Mouse (Mus musculus): Measurements from ENCODE around the gene Slc39a9. TPM values are rescaled to one million over a fixed set of nuclear protein-coding genes. Genes with fewer than 3 reads are reported as not detected.

Slc39a9 gene
- polyA plus RNA-seq, 1 experiment from 2014 or later, result 35.4 TPM

GRCm38 (mm10) chr12:80730567-80730966, 86.9 kb downstream of the Slc39a9 start:
- H3K4me2 ChIP-seq (replicated peaks; ENCODE audit: low read depth), result 0 out of 2 replicates have a peak overlapping the region, but pooled peaks have one; percentile 32
- H3K36me3 ChIP-seq (ENCODE audit: control insufficient read depth, insufficient read depth), result no peaks in the 10 kb centered on the region
- H3K27ac ChIP-seq (ENCODE audit: low read depth, low read length), result no peak overlapping the region
- 8% methylated on average over 9 of the region's 9 CpGs for WGBS
- H3K9me3 ChIP-seq (ENCODE audit: control insufficient read depth), result no peaks in the 10 kb centered on the region
- TF ChIP-seq CTCF (IDR thresholded peaks at IDR 0.05; ENCODE audit: low read depth), result peak; percentile 86
- ATAC-seq, result peak; percentile 61
- H3K4me1 ChIP-seq (replicated peaks; ENCODE audit: control insufficient read depth, insufficient read depth, low read length), result no peaks in the 10 kb centered on the region
- H3K9ac ChIP-seq (ENCODE audit: low read depth, low read length), result no peak overlapping the region
- no peak overlapping the region for H3K4me3 ChIP-seq (ENCODE audit: low read depth, low read length)
- no peaks in the 10 kb centered on the region for H3K27me3 ChIP-seq (replicated peaks; ENCODE audit: control insufficient read depth, insufficient read depth, low read length)

Other genes starting within 250 kb of the Slc39a9 start
- gene Dcaf5, start 207.3 kb upstream of the Slc39a9 start, polyA plus RNA-seq (2015; fragmentation: Nextera tagmentation; extraction: Ambion mirVana), result 7.4 and 7.5 TPM in 2 replicates
- 6.5 and 6.8 TPM in 2 replicates for gene Exd2, start 180.8 kb upstream of the Slc39a9 start, polyA plus RNA-seq (2015; fragmentation: Nextera tagmentation; extraction: Ambion mirVana)
- gene Galnt16, start 125.6 kb upstream of the Slc39a9 start, polyA plus RNA-seq (2015; fragmentation: Nextera tagmentation; extraction: Ambion mirVana), result 3.7 and 4.2 TPM in 2 replicates
- gene Erh, start 458 bp downstream of the Slc39a9 start, polyA plus RNA-seq (2015; fragmentation: Nextera tagmentation; extraction: Ambion mirVana), result 112 and 113 TPM in 2 replicates
- 1.5 and 1.9 TPM in 2 replicates for gene Plekhd1, start 48.7 kb downstream of the Slc39a9 start, polyA plus RNA-seq (2015; fragmentation: Nextera tagmentation; extraction: Ambion mirVana)
- 0.03 and 0.10 TPM in 2 replicates for gene Ccdc177, start 116.8 kb downstream of the Slc39a9 start, polyA plus RNA-seq (2015; fragmentation: Nextera tagmentation; extraction: Ambion mirVana)
- 16.9 and 17.6 TPM in 2 replicates for gene Susd6, start 146.6 kb downstream of the Slc39a9 start, polyA plus RNA-seq (2015; fragmentation: Nextera tagmentation; extraction: Ambion mirVana)